Mouse (Mus musculus): Measurements from ENCODE around the gene Eif3l.

DNA sequence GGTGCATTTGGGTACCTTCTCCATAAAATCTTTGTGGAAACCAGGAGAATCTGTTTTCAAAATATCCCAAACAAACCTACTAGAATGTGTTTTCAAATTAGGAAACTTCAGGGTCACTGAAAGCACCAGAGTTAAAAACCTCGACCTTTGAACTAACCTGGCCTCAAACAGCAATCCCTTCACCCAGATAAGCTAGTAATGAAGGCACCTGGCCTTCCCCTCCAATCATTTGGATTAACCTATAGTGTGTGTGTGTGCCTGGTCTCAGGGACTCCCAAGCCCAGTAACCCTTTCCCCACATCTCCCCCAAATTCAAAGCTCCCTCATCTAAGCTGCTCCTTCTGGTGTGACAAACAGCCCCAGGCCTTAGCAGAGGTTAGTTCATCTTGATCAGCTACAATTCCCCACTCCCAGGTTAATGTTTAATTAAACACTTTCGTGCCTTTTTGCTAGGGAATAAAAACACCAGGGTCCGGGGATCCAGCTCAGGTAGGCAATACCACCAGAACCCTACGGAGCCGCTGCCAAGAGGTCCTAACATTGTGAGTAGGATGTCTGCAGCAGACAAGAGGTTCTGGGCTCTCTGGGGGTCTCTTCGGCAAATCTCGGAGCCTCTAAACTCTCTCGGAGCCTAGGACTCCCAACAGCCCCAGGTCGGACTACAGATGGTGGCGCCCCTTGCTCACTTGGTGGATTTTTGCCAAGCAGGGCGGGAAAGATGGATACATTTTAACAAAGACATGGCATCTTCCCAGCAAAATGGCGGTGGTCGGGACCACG is 48.3 kb upstream of the Eif3l start:
- no peak for TF ChIP-seq POLR2A (IDR thresholded peaks at IDR 0.05; ENCODE audit: low read depth, low read length)
- no peak for TF ChIP-seq CTCF (conservative IDR thresholded peaks at IDR 0.05; ENCODE audit: insufficient read depth, insufficient read length, low read depth, low read length)

Data from kidney, adult 2 months (tissue).